Comparison of ENCODE assay signal across 9 mouse cellular contexts in genomic region chr10:39660269-39660655, GRCm38 (mm10). TPM values are rescaled to one million over a fixed set of nuclear protein-coding genes. Genes with fewer than 3 reads are reported as not detected.
DNase-seq lines count a peak whose midpoint lies in the region; ATAC-seq lines count a peak whose summit lies in the region.
"Had no signal": no experiment of that assay in that cellular context is flagged by ENCODE, and none has a peak within 500 bp of the region (broad histone marks: within the 10 kb centered on the region; RNA-seq: fewer than 3 reads in every experiment).

No protein-coding gene starts in this region.

- H3K9me3 ChIP-seq in heart, embryonic 12.5 days (replicated peaks) = 0 out of 2 replicates have a peak, but pooled peaks cover 3% of the 10 kb centered on the region
- no peaks in the 10 kb centered on the region for H3K9me3 ChIP-seq in embryonic facial prominence, embryonic 10.5 days
- H3K9me3 ChIP-seq in hindbrain, embryonic 10.5 days = 0 out of 2 replicates have a peak, but pooled peaks cover 4% of the 10 kb centered on the region
- H3K9me3 ChIP-seq in midbrain, embryonic 10.5 days (replicated peaks) = peaks cover 2% of the 10 kb centered on the region; the same call in 1 of the 2 replicates

- peaks cover 7% of the 10 kb centered on the region; the same call in 1 of the 2 replicates for H3K36me3 ChIP-seq in heart, embryonic 12.5 days
- peaks cover 14% of the 10 kb centered on the region; the same call in 1 of the 2 replicates for H3K36me3 ChIP-seq in embryonic facial prominence, embryonic 10.5 days (replicated peaks)
- H3K36me3 ChIP-seq in hindbrain, embryonic 10.5 days = peaks cover 13% of the 10 kb centered on the region
- peaks cover 16% of the 10 kb centered on the region for H3K36me3 ChIP-seq in midbrain, embryonic 10.5 days

- no peak overlapping the region for H3K4me3 ChIP-seq in heart, embryonic 12.5 days
- no peak overlapping the region for H3K4me3 ChIP-seq in embryonic facial prominence, embryonic 10.5 days
- no peak overlapping the region for H3K4me3 ChIP-seq in hindbrain, embryonic 10.5 days
- no peak overlapping the region for H3K4me3 ChIP-seq in midbrain, embryonic 10.5 days

- H3K27me3 ChIP-seq in heart, embryonic 12.5 days (replicated peaks) = no peaks in the 10 kb centered on the region
- no peaks in the 10 kb centered on the region for H3K27me3 ChIP-seq in embryonic facial prominence, embryonic 10.5 days (replicated peaks; ENCODE audit: low read depth, poor library complexity, severe bottlenecking)
- 0 out of 2 replicates have a peak, but pooled peaks cover 3% of the 10 kb centered on the region for H3K27me3 ChIP-seq in hindbrain, embryonic 10.5 days (ENCODE audit: insufficient read depth, poor library complexity, severe bottlenecking)
- H3K27me3 ChIP-seq in midbrain, embryonic 10.5 days (ENCODE audit: low read depth, poor library complexity, severe bottlenecking) = peaks cover 15% of the 10 kb centered on the region; the same call in 1 of the 2 replicates

- no peak for ATAC-seq in heart, embryonic 12.5 days (ENCODE audit: insufficient number of reproducible peaks, low FRiP score)
- no peak for ATAC-seq in monocyte, adult 5-6 weeks (replicated peaks; ENCODE audit: insufficient number of reproducible peaks, low FRiP score, low TSS enrichment, poor library complexity, severe bottlenecking)

- no peak for DNase-seq in heart, adult 8-10 months (ENCODE audit: low spot score)
- no peak for DNase-seq in embryonic facial prominence, embryonic 10.5 days (ENCODE audit: low spot score)
- no peak for DNase-seq in hindbrain, embryonic 10.5 days (ENCODE audit: low spot score)
- no peak for DNase-seq in midbrain, embryonic 10.5 days (ENCODE audit: low spot score)
- no peak for DNase-seq in adrenal gland, postnatal 25 days
- DNase-seq in layer of hippocampus, adult 18-20 months (ENCODE audit: low spot score in 2 of 2) = no peak

- 56% methylated on average over 3 of the region's 3 CpGs for WGBS in heart, embryonic 12.5 days
- 51% methylated on average over 3 of the region's 3 CpGs for WGBS in embryonic facial prominence, embryonic 10.5 days
- WGBS in hindbrain, embryonic 10.5 days = 69% methylated on average over 3 of the region's 3 CpGs
- 72% methylated on average over 3 of the region's 3 CpGs for WGBS in midbrain, embryonic 10.5 days

- H3K27ac ChIP-seq in heart, embryonic 12.5 days (ENCODE audit: poor library complexity, severe bottlenecking) = peak overlapping the region; percentile 93
- H3K27ac ChIP-seq in embryonic facial prominence, embryonic 10.5 days (replicated peaks) = peak overlapping the region; percentile 78
- H3K27ac ChIP-seq in hindbrain, embryonic 10.5 days = peak overlapping the region; percentile 72
- H3K27ac ChIP-seq in midbrain, embryonic 10.5 days (replicated peaks) = peak overlapping the region; percentile 83
- H3K27ac ChIP-seq: liver, embryonic 14.5 days had no signal

- peak overlapping the region; percentile 30 for H3K4me2 ChIP-seq in heart, embryonic 12.5 days

- peaks cover 60% of the 10 kb centered on the region for H3K4me1 ChIP-seq in heart, embryonic 12.5 days (replicated peaks)
- peaks cover 67% of the 10 kb centered on the region for H3K4me1 ChIP-seq in embryonic facial prominence, embryonic 10.5 days
- peaks cover 49% of the 10 kb centered on the region for H3K4me1 ChIP-seq in hindbrain, embryonic 10.5 days (replicated peaks)
- peaks cover 39% of the 10 kb centered on the region for H3K4me1 ChIP-seq in midbrain, embryonic 10.5 days

- 0 out of 2 replicates have a peak overlapping the region, but pooled peaks have one; percentile 26 for H3K9ac ChIP-seq in heart, embryonic 12.5 days
- H3K9ac ChIP-seq: liver, embryonic 14.5 days had no signal

RNA-seq across cellular contexts. Expression of gene Traf3ip2, which starts 47.5 kb away (rescaled TPM):
- polyA plus RNA-seq in heart, embryonic 12.5 days (2016; fragmentation: Nextera tagmentation; extraction: Ambion mirVana) = 10.9 and 11.7 TPM in 2 replicates
- total RNA-seq in heart, adult 8-10 months (2022) = 1 to 10 TPM; 5.3 to 7.3 (median 6.0) TPM
- 12.9 and 14.8 TPM in 2 replicates for polyA plus RNA-seq in embryonic facial prominence, embryonic 10.5 days (2016; fragmentation: Nextera tagmentation; extraction: Ambion mirVana)
- polyA plus RNA-seq in hindbrain, embryonic 10.5 days (2016; fragmentation: Nextera tagmentation; extraction: Ambion mirVana) = 8.3 and 8.8 TPM in 2 replicates
- polyA plus RNA-seq in midbrain, embryonic 10.5 days (2016; fragmentation: Nextera tagmentation; extraction: Ambion mirVana) = 5.5 and 9.5 TPM in 2 replicates
- total RNA-seq in monocyte, adult 5-6 weeks (2017) = 12.2 to 14.9 TPM (median 13.4 TPM) in 3 replicates
- total RNA-seq in adrenal gland, postnatal 25 days (2021) = 24.4 and 26.0 TPM in 2 replicates
- 1 to 10 TPM; 1.5 to 2.1 TPM for total RNA-seq in layer of hippocampus, adult 18-20 months (2021)
